Comparison of ENCODE assay signal across 9 mouse cellular contexts in the genomic region with DNA sequence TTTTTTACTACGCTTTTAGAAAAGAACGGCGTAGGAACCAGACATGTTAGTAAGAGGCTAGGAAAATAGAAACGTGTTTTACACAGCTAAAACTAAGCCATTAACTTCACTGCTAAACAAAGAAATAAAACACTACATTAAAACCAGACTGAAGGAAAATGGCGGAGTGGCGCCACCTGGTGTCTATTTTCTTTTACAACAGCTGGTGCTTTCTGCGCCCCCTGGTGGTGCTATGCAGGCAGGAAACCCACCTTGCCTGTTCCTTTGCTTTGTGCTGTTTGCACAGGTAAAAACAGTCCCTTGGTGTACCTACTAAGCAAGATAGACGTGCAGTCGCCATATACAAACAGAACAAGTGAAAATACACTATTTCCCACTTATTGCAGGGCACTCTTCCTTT.
DNase-seq lines count a peak whose midpoint lies in the region; ATAC-seq lines count a peak whose summit lies in the region.
"Had no signal": no experiment of that assay in that cellular context is flagged by ENCODE, and none has a peak within 500 bp of the region (broad histone marks: within the 10 kb centered on the region; RNA-seq: fewer than 3 reads in every experiment).

No protein-coding gene starts in this region.

- H3K9me3 ChIP-seq in intestine, embryonic 14.5 days (ENCODE audit: control insufficient read depth, low read length), result no peaks in the 10 kb centered on the region
- no peaks in the 10 kb centered on the region for H3K9me3 ChIP-seq in intestine, embryonic 16.5 days (ENCODE audit: control insufficient read depth, low read length)
- H3K9me3 ChIP-seq: neural tube, embryonic 12.5 days had no signal

- no peak for ATAC-seq in intestine, embryonic 14.5 days (replicated peaks; ENCODE audit: low FRiP score, low TSS enrichment, low read depth)
- no peak for ATAC-seq in intestine, embryonic 16.5 days

- DNase-seq in intestine, embryonic 14.5 days (ENCODE audit: low spot score), result peak; percentile 94
- DNase-seq in adrenal gland, adult 8-10 months, result peak; percentile 27
- DNase-seq in embryo, embryonic 11.5 days (ENCODE audit: low read depth, low spot score), result peak; percentile 55
- peak; percentile 82 for DNase-seq in induced T-regulatory cell, adult 2 months (ENCODE audit: low read depth)
- DNase-seq in left cerebral cortex, postnatal 4 days, result peak; percentile 80
- peak; percentile 67 for DNase-seq in ovary, postnatal 36 days (ENCODE audit: low spot score)
- DNase-seq in thymus, postnatal 36 days, result peak; percentile 36 to 59

- H3K27ac ChIP-seq in intestine, embryonic 14.5 days (ENCODE audit: low read depth), result no peak overlapping the region
- no peak overlapping the region for H3K27ac ChIP-seq in intestine, embryonic 16.5 days (ENCODE audit: low read length)
- H3K27ac ChIP-seq: neural tube, embryonic 12.5 days had no signal

- intact Hi-C loops in left cerebral cortex, postnatal 4 days (cut with DNase I), result loop anchor here (2.0 to 5.0 kb wide), 3 partner anchors 128 to 260 kb away; no protein-coding TSS in a partner anchor

- no peaks in the 10 kb centered on the region for H3K27me3 ChIP-seq in intestine, embryonic 14.5 days (replicated peaks; ENCODE audit: control insufficient read depth, insufficient read depth, low read length)
- H3K27me3 ChIP-seq in intestine, embryonic 16.5 days (replicated peaks; ENCODE audit: control insufficient read depth, insufficient read depth, low read length), result no peaks in the 10 kb centered on the region
- H3K27me3 ChIP-seq: neural tube, embryonic 12.5 days had no signal

- H3K4me2 ChIP-seq in intestine, embryonic 14.5 days (ENCODE audit: low read length), result no peak overlapping the region
- H3K4me2 ChIP-seq in intestine, embryonic 16.5 days (ENCODE audit: low read depth, low read length), result no peak overlapping the region
- H3K4me2 ChIP-seq: neural tube, embryonic 12.5 days had no signal

- 23% methylated on average over 9 of the region's 9 CpGs for WGBS in intestine, embryonic 14.5 days
- 25% methylated on average over 9 of the region's 9 CpGs for WGBS in intestine, embryonic 16.5 days

- H3K9ac ChIP-seq in intestine, embryonic 14.5 days (ENCODE audit: low read length), result no peak overlapping the region
- no peak overlapping the region for H3K9ac ChIP-seq in intestine, embryonic 16.5 days (ENCODE audit: low read depth, low read length)
- H3K9ac ChIP-seq: neural tube, embryonic 12.5 days had no signal

- H3K36me3 ChIP-seq in intestine, embryonic 14.5 days (ENCODE audit: control insufficient read depth, insufficient read depth, low read length), result no peaks in the 10 kb centered on the region
- H3K36me3 ChIP-seq in intestine, embryonic 16.5 days (ENCODE audit: control insufficient read depth, insufficient read depth, low read length), result no peaks in the 10 kb centered on the region
- H3K36me3 ChIP-seq: neural tube, embryonic 12.5 days had no signal

- no peak overlapping the region for H3K4me3 ChIP-seq in intestine, embryonic 14.5 days (ENCODE audit: low read depth, low read length)
- H3K4me3 ChIP-seq in intestine, embryonic 16.5 days (ENCODE audit: low read length), result no peak overlapping the region
- H3K4me3 ChIP-seq: neural tube, embryonic 12.5 days had no signal

- peaks cover 6% of the 10 kb centered on the region; the same call in 1 of the 2 replicates for H3K4me1 ChIP-seq in intestine, embryonic 14.5 days (replicated peaks; ENCODE audit: control insufficient read depth, insufficient read depth, low read length)
- no peaks in the 10 kb centered on the region for H3K4me1 ChIP-seq in intestine, embryonic 16.5 days (ENCODE audit: control insufficient read depth, insufficient read depth, low read length)

Comparison
In these comparisons a context has a peak if more than half of its experiments do, and no peak if none do; other contexts are left out.
1. DNase-seq: peak in every context shown above with its lines; median percentile 94 in intestine, embryonic 14.5 days; 82 in induced T-regulatory cell, adult 2 months; 80 in left cerebral cortex, postnatal 4 days; 67 in ovary, postnatal 36 days; 55 in embryo, embryonic 11.5 days; 48 in thymus, postnatal 36 days; 27 in adrenal gland, adult 8-10 months.